ENCODE assay signal across 10 mouse cellular contexts in the genomic region with DNA sequence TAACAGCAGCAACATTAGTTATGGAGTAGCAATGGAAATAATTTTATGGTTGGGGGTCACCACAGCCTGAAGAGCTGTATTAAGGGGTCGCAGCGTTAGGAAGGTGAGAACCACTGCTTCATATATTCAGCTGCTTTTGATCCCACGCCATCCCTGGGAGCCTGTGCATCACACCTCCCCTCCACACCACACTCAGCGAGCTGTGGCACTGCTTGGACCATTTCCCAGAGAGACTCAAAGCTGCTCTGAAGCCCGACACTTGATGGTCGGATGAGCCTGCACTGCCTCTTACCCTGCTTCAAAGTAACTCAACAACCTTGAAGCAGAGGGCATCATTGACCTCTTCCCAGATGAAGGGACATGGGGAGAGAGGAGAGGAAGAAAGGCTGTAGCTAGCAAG.
"Had no signal": no experiment of that assay in that cellular context is flagged by ENCODE, and none has a peak within 500 bp of the region (broad histone marks: within the 10 kb centered on the region; RNA-seq: fewer than 3 reads in every experiment).

No protein-coding gene starts in this region.

- DNase-seq: lung, adult 18-20 months; lung, embryonic 14.5 days; lung, postnatal 10 days; lung, postnatal 4 days; midbrain, embryonic 14.5 days; retina, postnatal 1 day; spleen, adult 18-20 months; thymus, adult 18-20 months; thymus, postnatal 14 days; thymus, postnatal 4 days had no signal
